Mouse (Mus musculus) kidney, adult 2 months (tissue): Measurements from ENCODE around the gene Hsd17b1.

Experiments
- CTCF ChIP-seq: fragments of 200-500 bp; conservative IDR thresholded peaks from 2 replicates; pipeline ENCODE4 v1.5.1; 2011; ENCODE audit warnings: low read depth, mild to moderate bottlenecking, control low read depth, low read length, moderate library complexity, mixed read lengths; ENCODE audit not compliant: insufficient read depth, insufficient read length
- POLR2A ChIP-seq: fragments of 200-500 bp; IDR thresholded peaks from one replicate; pipeline ENCODE4 v1.6.1; 2011; ENCODE audit warnings: low read depth, low read length, control low read depth

DNA sequence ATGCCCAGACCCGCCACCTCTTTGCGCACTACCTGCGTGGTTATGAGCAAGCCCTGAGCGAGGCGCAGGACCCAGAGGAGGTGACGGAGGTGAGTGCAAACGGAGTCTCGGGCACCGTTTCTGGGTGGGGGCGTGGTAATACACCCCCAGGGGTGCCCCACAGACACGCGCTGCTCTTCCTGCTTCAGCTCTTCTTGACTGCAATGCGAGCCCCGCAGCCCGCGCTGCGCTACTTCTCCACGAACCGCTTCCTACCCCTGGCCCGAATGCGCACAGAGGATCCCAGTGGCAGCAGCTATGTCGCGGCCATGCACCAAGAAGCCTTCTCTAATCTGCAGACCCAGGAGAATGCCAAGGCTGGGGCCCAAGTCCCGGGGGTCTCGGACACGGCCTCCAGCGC lies 1.5 kb downstream of the Hsd17b1 start:
- TF ChIP-seq CTCF (no peak), POLR2A (no peak)
